Mouse (Mus musculus): ENCODE data around the gene Plxnc1. TPM values are rescaled to one million over a fixed set of nuclear protein-coding genes. Genes with fewer than 3 reads are reported as not detected.

Gene Plxnc1
- total and polyA plus RNA-seq, 3 experiments, result 27.6 to 34.4 (median 33.0) TPM

GRCm38 (mm10) chr10:94823971-94824760 lies 120.5 kb downstream of the Plxnc1 start (continued):
- TF ChIP-seq KAT2A (IDR thresholded peaks at IDR 0.05; ENCODE audit: insufficient replicate concordance, low read length) (no peak), SIN3A (IDR thresholded peaks at IDR 0.05; ENCODE audit: low read length) (peak; percentile 76), BHLHE40 (IDR thresholded peaks at IDR 0.05; ENCODE audit: low read depth, low read length) (peak; percentile 45; the same call in 1 of the 2 replicates), MXI1 (IDR thresholded peaks at IDR 0.05; ENCODE audit: low read depth, low read length) (peak; percentile 79), ZC3H11A (IDR thresholded peaks at IDR 0.05; ENCODE audit: low read depth, low read length) (no peak), USF2 (conservative IDR thresholded peaks at IDR 0.05; ENCODE audit: low read depth, low read length) (no peak), PAX5 (IDR thresholded peaks at IDR 0.05; ENCODE audit: low read length) (no peak), GABPA (IDR thresholded peaks at IDR 0.05; ENCODE audit: insufficient replicate concordance, low read depth, low read length) (no peak)

GRCm38 (mm10) chr10:94818781-94819665 lies 125.6 kb downstream of the Plxnc1 start:
- DNase-seq (ENCODE audit: extremely low read depth), result no peak
- no peak overlapping the region for H3K4me2 ChIP-seq (ENCODE audit: insufficient read depth, low read depth, poor library complexity, severe bottlenecking)
- H3K27me3 ChIP-seq (replicated peaks), result no peaks in the 10 kb centered on the region
- dilution Hi-C loops (cut with MboI; ENCODE audit: extremely low pct_ligation_motif_present, extremely low pct_unique_long_range_greater_than_20kb, low sequenced_read_pairs) (loop anchor here (25.0 kb wide), 1 partner anchor 93 kb away; no protein-coding TSS in a partner anchor), in situ Hi-C loops (cut with MboI; ENCODE audit: low pct_ligation_motif_present, low pct_unique_long_range_greater_than_20kb, low sequenced_read_pairs) (no loop called here)
- H3K9me3 ChIP-seq (replicated peaks; ENCODE audit: low read length), result no peaks in the 10 kb centered on the region
- H3K36me3 ChIP-seq (replicated peaks in 1 of 2; ENCODE audit: control insufficient read depth in 1 of 2, insufficient read depth in 1 of 2, low read length in 1 of 2), result peaks cover 27 to 59% of the 10 kb centered on the region in 2 experiments
- no peak overlapping the region for H3K4me3 ChIP-seq (replicated peaks in 1 of 3; ENCODE audit: low read depth in 2 of 3, low read length in 2 of 3, poor library complexity in 1 of 3)
- TF ChIP-seq PAX5 (IDR thresholded peaks at IDR 0.05; ENCODE audit: low read length) (no peak), ETS1 (conservative IDR thresholded peaks at IDR 0.05; ENCODE audit: low read depth, low read length) (no peak), GABPA (IDR thresholded peaks at IDR 0.05; ENCODE audit: insufficient replicate concordance, low read depth, low read length) (no peak), POLR2A (IDR thresholded peaks at IDR 0.05; ENCODE audit: low read depth, low read length) (no peak), RCOR1 (conservative IDR thresholded peaks at IDR 0.05; ENCODE audit: low read depth, low read length) (no peak), IRF4 (IDR thresholded peaks at IDR 0.05; ENCODE audit: low read depth, low read length) (no peak), ELF1 (IDR thresholded peaks at IDR 0.05; ENCODE audit: low read depth, low read length) (no peak), SIN3A (IDR thresholded peaks at IDR 0.05; ENCODE audit: low read length) (no peak), MYC (IDR thresholded peaks at IDR 0.05; ENCODE audit: low read depth, low read length) (no peak), RAD21 (IDR thresholded peaks at IDR 0.05; ENCODE audit: low read depth, low read length) (no peak), ZC3H11A (IDR thresholded peaks at IDR 0.05; ENCODE audit: low read depth, low read length) (no peak), MEF2A (IDR thresholded peaks at IDR 0.05; ENCODE audit: borderline replicate concordance, low read depth, low read length) (no peak), HCFC1 (IDR thresholded peaks at IDR 0.05; ENCODE audit: low read depth, low read length) (no peak), TBP (conservative IDR thresholded peaks at IDR 0.05; ENCODE audit: low read depth, low read length) (no peak)
- H3K9ac ChIP-seq (ENCODE audit: insufficient read depth, low read depth), result no peak overlapping the region
- peaks cover 6 to 64% of the 10 kb centered on the region in 2 experiments; a peak in 3 of 4 replicates for H3K4me1 ChIP-seq (ENCODE audit: control insufficient read depth in 1 of 2, insufficient read depth in 2 of 2)
- H3K79me2 ChIP-seq (replicated peaks; ENCODE audit: control insufficient read depth, extremely low read depth, insufficient read depth, poor library complexity, severe bottlenecking), result no peaks in the 10 kb centered on the region; the same call in 1 of the 2 replicates
- H3K27ac ChIP-seq (ENCODE audit: insufficient read depth, low read depth), result no peak overlapping the region

All from CH12.LX (cell line).